Mouse (Mus musculus): ENCODE results near the gene Sirt3.
"Not testable (repeated sequence)": the region's sequence is repeated elsewhere in the genome, so short reads cannot be mapped to it uniquely, and the experiment has no call there.

The Sirt3 gene

GRCm38 (mm10) chr7:140894611-140895010 is 12.5 kb upstream of the Sirt3 start:
- DNase-seq: no peak

GRCm38 (mm10) chr7:140894031-140894430 is 11.9 kb upstream of the Sirt3 start:
- DNase-seq: no peak

- not testable (repeated sequence) for DNase-seq
These were observed 8.5 kb upstream of the Sirt3 start for GRCm38 (mm10) chr7:140890636-140891035.

GRCm38 (mm10) chr7:140882469-140882803 is 327 bp upstream of the Sirt3 start:
- no peak for DNase-seq

GRCm38 (mm10) chr7:140880865-140881515 is 1.1 kb downstream of the Sirt3 start:
- DNase-seq: no peak

GRCm38 (mm10) chr7:140880419-140880818 is 1.7 kb downstream of the Sirt3 start:
- no peak for DNase-seq

- no peak for DNase-seq
These were observed 2.8 kb downstream of the Sirt3 start for GRCm38 (mm10) chr7:140879355-140879754.

GRCm38 (mm10) chr7:140877364-140877763 is 4.7 kb downstream of the Sirt3 start:
- no peak for DNase-seq

GRCm38 (mm10) chr7:140874224-140874623 is 7.9 kb downstream of the Sirt3 start:
- no peak for DNase-seq

GRCm38 (mm10) chr7:140864761-140865160 is 17.3 kb downstream of the Sirt3 start:
- DNase-seq: no peak

- no peak for DNase-seq
These were observed 21.4 kb downstream of the Sirt3 start for GRCm38 (mm10) chr7:140860728-140861127.

GRCm38 (mm10) chr7:140859997-140860396 is 22.1 kb downstream of the Sirt3 start:
- DNase-seq: no peak

- no peak for DNase-seq
These were observed 23.4 kb downstream of the Sirt3 start for GRCm38 (mm10) chr7:140858746-140859145.

GRCm38 (mm10) chr7:140857550-140858505 is 24.3 kb downstream of the Sirt3 start, which contains the start of gene Bet1l:
Bet1l (minus strand) TSS chr7:140857577.
- peak; percentile 35 for DNase-seq

GRCm38 (mm10) chr7:140856785-140857549 is 25.1 kb downstream of the Sirt3 start, which contains the start of gene Ric8a:
Ric8a (plus strand) TSS chr7:140856957.
- peak; percentile 82 for DNase-seq

GRCm38 (mm10) chr7:140855860-140856784 is 26.0 kb downstream of the Sirt3 start, which contains the start of gene Gm45785:
Gm45785 (minus strand) TSS chr7:140856331.
- peak; percentile 77 for DNase-seq

GRCm38 (mm10) chr7:140855181-140855580 is 26.9 kb downstream of the Sirt3 start:
- no peak for DNase-seq

- DNase-seq: no peak
These were observed 27.6 kb downstream of the Sirt3 start for GRCm38 (mm10) chr7:140854483-140854882.

GRCm38 (mm10) chr7:140853386-140853785 is 28.7 kb downstream of the Sirt3 start:
- DNase-seq: no peak

GRCm38 (mm10) chr7:140851916-140852315 is 30.2 kb downstream of the Sirt3 start:
- DNase-seq: no peak

- DNase-seq: no peak
These were observed 33.5 kb downstream of the Sirt3 start for GRCm38 (mm10) chr7:140848591-140848990.
